Mouse (Mus musculus): Measurements from ENCODE around the gene Slc17a7.

DNA sequence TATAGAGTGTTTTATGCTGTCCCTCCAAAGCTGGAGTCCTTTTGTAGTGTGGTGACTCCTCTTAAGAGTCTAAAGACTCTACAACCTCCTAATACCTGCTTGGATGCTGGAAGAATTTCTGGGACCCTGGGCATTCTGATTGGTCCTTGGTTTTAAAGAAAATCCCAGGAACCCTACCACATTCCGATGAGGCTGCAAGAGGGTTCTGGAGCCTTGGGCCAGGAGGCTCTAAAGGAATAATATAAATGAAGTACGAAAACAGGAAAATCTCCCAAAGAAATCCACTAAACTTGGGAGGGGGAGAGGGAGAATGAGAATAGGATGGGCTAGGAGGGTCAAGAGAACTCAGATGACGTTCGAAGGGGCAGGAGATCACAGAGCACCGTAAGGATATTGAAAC is 10.2 kb upstream of the Slc17a7 start:
- TF ChIP-seq CTCF (IDR thresholded peaks at IDR 0.05; ENCODE audit: borderline replicate concordance, extremely low read depth, insufficient read depth, insufficient read length): no peak
- TF ChIP-seq POLR2A (IDR thresholded peaks at IDR 0.05; ENCODE audit: borderline replicate concordance, extremely low read depth, insufficient read depth, insufficient read length, poor library complexity, severe bottlenecking): no peak
